Mouse (Mus musculus): Measurements from ENCODE around the gene Rem2. TPM values are rescaled to one million over a fixed set of nuclear protein-coding genes. Genes with fewer than 3 reads are reported as not detected.
A peak's percentile ranks its signal among the peaks of the same experiment; 100 is the strongest.

Rem2 gene
- polyA plus RNA-seq, 1 experiment from 2014 or later, result 18.6 TPM

DNA sequence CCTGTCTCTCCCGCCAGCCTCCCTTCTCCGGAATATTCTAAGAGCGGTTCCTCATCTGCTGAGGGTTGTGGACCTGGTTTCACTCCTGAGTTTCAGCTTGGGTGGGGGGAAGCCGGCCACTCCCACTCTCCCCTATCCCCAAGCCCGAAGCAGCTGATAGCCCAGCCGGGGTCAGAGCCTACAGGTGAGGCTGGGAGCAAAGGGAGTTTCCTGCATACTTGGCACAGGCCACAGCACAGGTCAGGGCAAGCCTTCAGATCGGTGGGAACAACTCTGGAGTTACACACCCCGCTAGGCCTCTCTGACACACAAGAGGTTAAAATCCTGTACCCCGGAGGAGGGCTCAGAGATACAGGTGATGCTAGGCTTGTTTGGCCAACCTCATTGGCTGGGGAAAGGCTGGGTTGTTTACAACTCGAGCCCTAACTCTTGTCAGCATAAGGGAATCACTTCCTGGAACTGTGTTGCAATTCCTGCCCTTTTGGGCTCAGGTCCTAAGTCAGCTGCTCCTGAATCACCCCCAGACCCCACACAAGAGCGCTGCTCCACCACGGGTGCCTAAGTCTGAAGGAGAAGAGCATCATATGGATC is 41.9 kb upstream of the Rem2 start:
- peaks cover 48% of the 10 kb centered on the region for H3K36me3 ChIP-seq
- H3K27ac ChIP-seq (replicated peaks), result 0 out of 2 replicates have a peak overlapping the region, but pooled peaks have one; percentile 96
- peaks cover 62% of the 10 kb centered on the region for H3K4me1 ChIP-seq
- peak overlapping the region; percentile 76 for H3K4me3 ChIP-seq
- peaks cover 22% of the 10 kb centered on the region for H3K27me3 ChIP-seq (ENCODE audit: low read depth, poor library complexity, severe bottlenecking)
- DNase-seq (ENCODE audit: low spot score), result no peak
- no peaks in the 10 kb centered on the region for H3K9me3 ChIP-seq (replicated peaks)
- 74% methylated on average over 12 of the region's 12 CpGs for WGBS

DNA sequence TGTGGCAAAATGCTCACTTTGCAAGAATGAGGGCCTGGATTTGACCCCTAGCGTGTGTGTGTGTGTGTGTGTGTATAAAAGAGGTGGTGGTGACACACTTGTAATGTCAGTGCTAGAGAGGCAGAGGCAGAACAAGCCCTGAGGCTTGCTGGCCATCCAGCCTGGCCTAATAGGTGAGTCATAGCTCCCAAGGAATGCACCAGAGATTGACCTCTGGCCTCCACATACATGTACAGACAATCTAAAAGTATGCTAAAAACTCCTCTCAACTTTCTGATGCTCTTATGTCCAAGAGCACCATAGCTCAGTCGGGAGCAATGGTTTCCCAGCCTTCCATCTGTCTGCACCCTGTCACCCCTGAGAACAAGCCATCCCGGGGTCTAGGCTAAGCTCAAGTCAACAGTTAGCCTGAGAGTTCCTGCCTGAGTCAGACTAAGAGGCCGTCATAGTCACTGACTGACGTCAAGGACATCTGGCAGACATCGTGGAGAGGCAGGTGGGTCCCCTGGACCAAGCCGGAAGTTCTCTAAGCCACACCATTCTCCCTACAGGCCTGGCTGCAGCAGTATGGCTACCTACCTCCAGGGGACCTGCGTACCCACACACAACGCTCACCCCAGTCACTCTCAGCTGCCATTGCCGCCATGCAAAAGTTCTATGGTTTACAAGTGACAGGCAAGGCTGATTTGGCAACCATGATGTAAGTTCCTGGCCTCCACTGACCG is 40.5 kb upstream of the Rem2 start:
- WGBS, result 87% methylated on average over 11 of the region's 11 CpGs
- DNase-seq (ENCODE audit: low spot score), result no peak
- H3K36me3 ChIP-seq, result peaks cover 51% of the 10 kb centered on the region
- peaks cover 22% of the 10 kb centered on the region for H3K27me3 ChIP-seq (ENCODE audit: low read depth, poor library complexity, severe bottlenecking)
- peaks cover 63% of the 10 kb centered on the region for H3K4me1 ChIP-seq
- 0 out of 2 replicates have a peak overlapping the region, but pooled peaks have one; percentile 13 for H3K27ac ChIP-seq (replicated peaks)
- H3K4me3 ChIP-seq, result no peak overlapping the region
- H3K9me3 ChIP-seq (replicated peaks), result no peaks in the 10 kb centered on the region

DNA sequence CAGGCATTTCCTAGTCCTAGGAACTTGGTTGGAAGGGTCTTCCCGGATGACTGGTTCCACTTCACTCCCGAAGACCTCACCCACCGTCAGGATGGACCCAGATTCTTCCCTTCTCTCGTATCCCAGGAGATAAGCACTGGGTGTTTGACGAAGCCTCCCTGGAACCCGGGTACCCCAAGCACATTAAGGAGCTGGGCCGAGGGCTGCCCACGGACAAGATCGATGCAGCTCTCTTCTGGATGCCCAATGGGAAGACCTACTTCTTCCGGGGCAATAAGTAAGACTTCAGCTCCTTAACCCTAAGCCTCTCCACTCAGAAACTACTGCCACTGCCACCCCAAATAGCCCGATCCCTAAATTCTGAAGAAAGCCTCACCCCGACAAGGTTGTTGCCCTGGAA is 36.7 kb upstream of the Rem2 start:
- Histone ChIP-seq H3K9me3 (replicated peaks) (no peaks in the 10 kb centered on the region), H3K27ac (replicated peaks) (no peak overlapping the region), H3K36me3 (peaks cover 64% of the 10 kb centered on the region), H3K27me3 (ENCODE audit: low read depth, poor library complexity, severe bottlenecking) (0 out of 2 replicates have a peak, but pooled peaks cover 4% of the 10 kb centered on the region), H3K4me1 (peaks cover 48% of the 10 kb centered on the region), H3K4me3 (no peak overlapping the region)
- 77% methylated on average over 12 of the region's 12 CpGs for WGBS
- no peak for DNase-seq (ENCODE audit: low spot score)

DNA sequence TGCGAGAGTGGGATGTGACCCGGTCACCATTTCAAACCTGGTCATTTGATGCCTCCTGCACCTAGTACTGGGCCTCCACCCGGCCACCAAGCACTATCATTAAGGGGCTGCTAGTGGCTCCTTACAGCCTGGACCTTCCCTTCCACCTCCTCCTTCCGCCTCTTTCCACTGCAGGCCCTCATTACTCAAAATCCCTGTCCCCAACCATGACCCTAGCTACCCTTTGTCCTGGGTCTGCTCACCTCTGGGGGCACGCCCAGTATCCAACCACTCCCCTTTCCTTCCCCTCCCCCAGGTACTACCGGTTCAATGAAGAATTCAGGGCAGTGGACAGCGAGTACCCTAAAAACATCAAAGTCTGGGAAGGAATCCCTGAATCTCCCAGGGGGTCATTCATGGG is 36.3 kb upstream of the Rem2 start:
- 51% methylated on average over 7 of the region's 7 CpGs for WGBS
- peaks cover 64% of the 10 kb centered on the region for H3K36me3 ChIP-seq
- H3K4me1 ChIP-seq, result peaks cover 43% of the 10 kb centered on the region
- H3K27me3 ChIP-seq (ENCODE audit: low read depth, poor library complexity, severe bottlenecking), result 0 out of 2 replicates have a peak, but pooled peaks cover 8% of the 10 kb centered on the region
- no peak for DNase-seq (ENCODE audit: low spot score)
- H3K4me3 ChIP-seq, result no peak overlapping the region
- no peak overlapping the region for H3K27ac ChIP-seq (replicated peaks)
- H3K9me3 ChIP-seq (replicated peaks), result no peaks in the 10 kb centered on the region

DNA sequence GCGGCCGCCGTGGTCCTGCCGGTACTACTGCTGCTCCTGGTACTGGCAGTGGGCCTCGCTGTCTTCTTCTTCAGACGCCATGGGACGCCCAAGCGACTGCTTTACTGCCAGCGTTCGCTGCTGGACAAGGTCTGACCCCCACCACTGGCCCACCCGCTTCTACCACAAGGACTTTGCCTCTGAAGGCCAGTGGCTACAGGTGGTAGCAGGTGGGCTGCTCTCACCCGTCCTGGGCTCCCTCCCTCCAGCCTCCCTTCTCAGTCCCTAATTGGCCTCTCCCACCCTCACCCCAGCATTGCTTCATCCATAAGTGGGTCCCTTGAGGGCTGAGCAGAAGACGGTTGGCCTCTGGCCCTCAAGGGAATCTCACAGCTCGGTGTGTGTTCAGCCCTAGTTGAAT is 35.4 kb upstream of the Rem2 start:
- 97% methylated on average over 14 of the region's 14 CpGs for WGBS
- peaks cover 8% of the 10 kb centered on the region; the same call in 1 of the 2 replicates for H3K27me3 ChIP-seq (ENCODE audit: low read depth, poor library complexity, severe bottlenecking)
- peaks cover 40% of the 10 kb centered on the region for H3K4me1 ChIP-seq
- DNase-seq (ENCODE audit: low spot score), result no peak
- no peaks in the 10 kb centered on the region for H3K9me3 ChIP-seq (replicated peaks)
- no peak overlapping the region for H3K4me3 ChIP-seq
- H3K27ac ChIP-seq (replicated peaks), result no peak overlapping the region
- peaks cover 59% of the 10 kb centered on the region for H3K36me3 ChIP-seq

DNA sequence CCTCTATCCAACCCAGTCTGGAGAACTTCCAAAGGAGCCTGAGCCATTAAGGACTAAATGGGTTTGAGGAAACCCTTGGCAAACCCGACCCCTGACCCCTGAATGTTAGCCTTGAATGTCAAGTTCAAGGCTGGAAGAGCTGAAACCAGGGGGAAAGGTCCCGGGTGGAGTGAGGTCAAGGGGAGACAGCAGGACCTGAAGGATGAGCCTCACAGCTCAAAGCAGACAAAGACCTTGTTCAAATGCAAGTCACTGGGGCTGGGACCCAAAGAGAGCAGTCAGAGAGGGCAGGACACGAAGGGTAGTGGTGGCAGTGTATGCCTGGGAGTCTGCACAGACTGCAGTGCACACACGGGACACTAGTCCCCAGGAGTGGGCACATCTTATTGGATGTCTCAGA is 34.5 kb upstream of the Rem2 start:
- WGBS, result 79% methylated on average over 4 of the region's 4 CpGs
- no peak for DNase-seq (ENCODE audit: low spot score)
- H3K36me3 ChIP-seq, result peaks cover 53% of the 10 kb centered on the region

DNA sequence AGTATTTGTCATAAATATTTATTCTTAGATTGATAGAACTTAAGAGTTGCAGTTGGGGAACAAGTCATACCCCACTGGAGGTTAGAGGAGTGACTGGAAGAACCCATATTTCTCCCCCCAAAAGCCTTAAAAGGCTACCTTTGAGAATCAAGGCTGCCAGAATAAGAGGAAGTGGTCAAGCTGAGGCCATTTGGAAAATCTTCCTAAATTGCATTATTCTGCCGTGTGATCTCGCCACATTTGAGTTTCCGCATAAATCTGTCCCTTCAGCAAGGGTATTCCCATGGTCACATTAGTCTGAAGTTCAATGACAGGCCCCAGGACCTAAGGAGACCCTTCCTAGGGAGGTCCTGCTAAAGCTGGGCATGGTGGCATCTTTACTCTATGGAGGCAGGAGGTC is 33.4 kb upstream of the Rem2 start:
- Histone ChIP-seq H3K4me3 (no peak overlapping the region), H3K27me3 (ENCODE audit: low read depth, poor library complexity, severe bottlenecking) (peaks cover 8% of the 10 kb centered on the region; the same call in 1 of the 2 replicates), H3K27ac (replicated peaks) (no peak overlapping the region), H3K36me3 (peaks cover 41% of the 10 kb centered on the region), H3K9me3 (replicated peaks) (no peaks in the 10 kb centered on the region), H3K4me1 (peaks cover 40% of the 10 kb centered on the region)
- no peak for DNase-seq (ENCODE audit: low spot score)
- WGBS, result 86% methylated on average over 3 of the region's 3 CpGs

More for the DNA sequence above, 34.5 kb upstream of the Rem2 start:
- Histone ChIP-seq H3K27me3 (ENCODE audit: low read depth, poor library complexity, severe bottlenecking) (peaks cover 8% of the 10 kb centered on the region; the same call in 1 of the 2 replicates), H3K9me3 (replicated peaks) (no peaks in the 10 kb centered on the region), H3K4me1 (peaks cover 40% of the 10 kb centered on the region), H3K27ac (replicated peaks) (no peak overlapping the region), H3K4me3 (no peak overlapping the region)

DNA sequence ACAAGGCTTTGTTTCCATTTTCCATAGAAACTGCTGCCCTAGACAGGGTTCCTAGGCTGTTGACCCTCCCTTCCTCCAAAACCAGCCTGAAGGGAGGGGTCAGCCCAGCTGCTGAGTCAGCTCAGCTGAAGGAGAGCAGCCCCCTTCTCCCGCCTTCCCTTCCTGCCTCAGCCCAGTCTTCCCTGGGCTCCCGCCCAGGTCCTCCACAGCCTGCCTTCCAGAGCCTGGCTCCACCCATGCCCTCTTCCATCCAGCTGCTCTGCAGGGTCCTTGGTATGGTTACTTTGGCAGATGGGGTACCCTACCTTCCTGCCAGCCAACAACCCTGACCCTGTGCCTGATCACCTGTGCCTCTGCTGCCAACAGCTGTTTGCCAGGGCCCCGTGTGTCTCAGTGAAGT is 32.7 kb upstream of the Rem2 start:
- WGBS, result 34% methylated on average over 3 of the region's 3 CpGs
- Histone ChIP-seq H3K4me1 (peaks cover 40% of the 10 kb centered on the region), H3K27ac (replicated peaks) (0 out of 2 replicates have a peak overlapping the region, but pooled peaks have one; percentile 23), H3K4me3 (no peak overlapping the region), H3K36me3 (peaks cover 36% of the 10 kb centered on the region), H3K27me3 (ENCODE audit: low read depth, poor library complexity, severe bottlenecking) (peaks cover 8% of the 10 kb centered on the region; the same call in 1 of the 2 replicates), H3K9me3 (replicated peaks) (no peaks in the 10 kb centered on the region)
- no peak for DNase-seq (ENCODE audit: low spot score)

DNA sequence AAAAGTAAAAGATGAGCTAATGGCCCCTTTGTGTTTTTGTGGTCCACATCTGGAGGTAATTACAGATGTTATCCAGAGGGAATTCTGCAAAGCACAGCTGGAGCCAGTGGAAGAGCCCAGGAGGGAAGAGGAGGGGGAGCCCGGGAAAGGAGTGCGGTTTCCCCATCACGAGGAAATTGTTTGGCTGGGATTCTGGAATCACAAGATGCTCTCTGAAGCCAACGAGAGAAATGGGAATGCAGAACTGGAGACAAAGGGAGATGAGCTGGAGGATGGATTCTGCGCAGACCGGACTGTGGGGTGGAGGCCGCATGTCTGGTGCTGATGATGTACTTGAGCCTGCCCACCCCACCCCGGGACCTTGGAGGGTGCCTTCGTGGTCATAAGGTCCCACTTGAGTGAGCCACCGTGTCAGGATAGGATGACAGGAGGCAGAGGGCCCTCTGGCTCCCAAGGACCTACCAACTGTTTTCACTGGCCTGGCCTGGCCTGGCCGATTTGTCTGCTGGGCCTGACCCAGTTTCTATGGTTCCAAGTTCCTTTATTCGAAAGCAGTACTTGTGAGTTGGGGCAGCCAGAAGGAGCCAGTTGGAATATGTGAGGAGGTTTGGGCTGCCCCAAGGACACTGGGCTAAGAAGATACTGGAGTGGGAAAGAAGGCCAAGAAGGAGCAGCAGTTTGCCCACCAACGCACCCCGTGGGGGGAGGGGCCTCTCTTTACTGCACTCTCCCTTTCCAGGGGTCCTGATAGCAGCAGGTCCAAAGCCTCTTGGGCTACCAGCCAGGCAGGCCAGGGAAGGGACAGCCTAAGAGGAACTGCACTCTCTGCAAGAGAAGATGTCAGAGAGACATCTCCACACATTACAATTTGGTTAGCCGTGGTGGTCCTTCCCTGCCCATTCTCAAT is 31.9 kb upstream of the Rem2 start:
- Histone ChIP-seq H3K4me3 (no peak overlapping the region), H3K4me1 (peaks cover 37% of the 10 kb centered on the region), H3K9me3 (replicated peaks) (no peaks in the 10 kb centered on the region), H3K36me3 (peaks cover 28% of the 10 kb centered on the region), H3K27ac (replicated peaks) (no peak overlapping the region; the same call in 1 of the 2 replicates), H3K27me3 (ENCODE audit: low read depth, poor library complexity, severe bottlenecking) (peaks cover 8% of the 10 kb centered on the region; the same call in 1 of the 2 replicates)
- 65% methylated on average over 15 of the region's 15 CpGs for WGBS
- DNase-seq (ENCODE audit: low spot score), result no peak

DNA sequence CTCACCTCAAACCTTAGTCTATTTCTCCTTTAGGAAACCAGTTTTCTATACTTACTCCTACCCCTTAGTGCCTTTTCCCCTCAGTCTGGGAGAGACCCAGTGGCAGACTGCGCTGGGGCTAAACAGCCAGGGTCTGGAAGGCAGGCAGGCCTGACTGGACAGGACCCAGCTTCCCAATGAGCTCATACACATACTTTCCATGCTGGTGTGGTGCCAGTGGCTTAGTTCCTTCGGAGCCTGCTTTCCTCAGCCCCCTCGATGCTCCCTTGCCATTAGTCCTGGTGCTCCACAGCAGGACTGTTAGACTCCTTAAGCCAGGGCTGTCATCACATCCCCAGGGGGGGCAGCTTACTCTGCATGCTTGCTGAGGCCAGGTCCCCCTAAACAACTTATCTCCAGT is 30.4 kb upstream of the Rem2 start:
- 53% methylated on average over 3 of the region's 3 CpGs for WGBS
- no peak overlapping the region for H3K27ac ChIP-seq (replicated peaks)
- no peak overlapping the region for H3K4me3 ChIP-seq
- H3K27me3 ChIP-seq (ENCODE audit: low read depth, poor library complexity, severe bottlenecking), result peaks cover 8% of the 10 kb centered on the region; the same call in 1 of the 2 replicates
- no peaks in the 10 kb centered on the region for H3K9me3 ChIP-seq (replicated peaks)
- H3K36me3 ChIP-seq, result peaks cover 13% of the 10 kb centered on the region
- no peak for DNase-seq (ENCODE audit: low spot score)
- H3K4me1 ChIP-seq, result peaks cover 22% of the 10 kb centered on the region

DNA sequence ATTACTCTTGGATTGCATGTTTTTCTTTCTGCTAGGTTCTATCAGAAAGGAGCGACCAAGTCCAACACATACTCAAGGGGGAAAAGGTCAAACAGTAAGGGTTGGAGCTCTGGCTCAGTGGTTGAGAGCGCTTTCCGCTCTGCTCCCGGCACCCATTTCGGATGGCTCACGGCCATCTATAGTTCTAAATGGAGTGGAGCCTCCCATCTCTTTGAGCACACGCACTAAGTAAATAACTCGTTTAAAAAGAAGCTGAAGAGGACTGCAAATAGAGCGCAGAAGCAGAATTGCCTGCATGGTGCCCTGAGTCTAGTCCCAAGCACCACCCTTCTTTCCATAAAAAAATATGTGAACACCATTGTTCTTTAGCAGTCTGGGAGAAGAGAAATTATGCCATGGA is 22.3 kb upstream of the Rem2 start:
- no peaks in the 10 kb centered on the region for H3K36me3 ChIP-seq
- DNase-seq (ENCODE audit: low spot score), result no peak
- no peaks in the 10 kb centered on the region for H3K4me1 ChIP-seq
- H3K9me3 ChIP-seq (replicated peaks), result no peaks in the 10 kb centered on the region
- no peaks in the 10 kb centered on the region for H3K27me3 ChIP-seq (ENCODE audit: low read depth, poor library complexity, severe bottlenecking)
- no peak overlapping the region for H3K27ac ChIP-seq (replicated peaks)
- WGBS, result 88% methylated on average over 9 of the region's 9 CpGs
- H3K4me3 ChIP-seq, result no peak overlapping the region

DNA sequence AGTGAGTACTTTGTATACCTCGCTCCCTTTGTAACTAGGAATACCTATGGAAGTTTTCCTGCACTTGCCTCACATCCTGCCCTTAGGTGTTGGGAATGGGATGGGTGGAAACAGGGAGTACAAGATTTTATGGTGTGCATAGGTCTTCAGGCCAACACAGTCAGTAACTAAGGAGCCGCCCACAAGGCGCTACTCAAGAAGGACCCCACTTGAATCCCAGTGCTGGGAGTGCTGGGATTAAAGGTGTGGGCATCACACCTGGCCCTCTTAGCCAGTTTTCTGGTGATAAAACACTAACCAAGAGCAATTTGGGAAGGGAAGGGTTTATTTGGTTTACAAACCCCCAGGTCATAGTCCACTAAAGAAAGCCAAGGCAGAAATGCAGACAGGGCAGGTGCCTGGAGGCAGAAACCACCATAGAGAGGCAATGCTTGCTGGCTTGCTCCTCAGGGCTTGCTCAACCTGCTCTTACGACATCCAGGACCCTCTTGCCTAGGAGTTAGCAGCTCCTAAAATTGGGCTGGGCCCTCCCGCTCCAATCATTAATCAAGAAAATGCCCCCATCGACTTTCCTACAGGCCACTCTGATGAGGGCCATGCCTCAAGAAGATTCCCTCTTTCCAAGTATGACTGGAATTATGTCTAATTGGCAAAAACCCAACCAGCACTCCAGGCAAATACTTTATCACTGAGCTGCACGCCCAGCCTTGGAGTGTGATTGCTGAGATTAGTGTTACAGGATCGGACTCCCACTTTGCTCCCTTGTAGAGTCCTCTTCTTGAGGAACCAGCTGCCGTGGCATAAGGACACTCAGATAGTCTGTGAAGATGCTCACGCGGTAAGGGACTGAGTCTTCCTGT is 21.0 kb upstream of the Rem2 start:
- Histone ChIP-seq H3K4me3 (no peak overlapping the region), H3K27ac (replicated peaks) (no peak overlapping the region), H3K36me3 (no peaks in the 10 kb centered on the region), H3K9me3 (replicated peaks) (no peaks in the 10 kb centered on the region), H3K27me3 (ENCODE audit: low read depth, poor library complexity, severe bottlenecking) (no peaks in the 10 kb centered on the region), H3K4me1 (no peaks in the 10 kb centered on the region)
- 87% methylated on average over 11 of the region's 11 CpGs for whole genome bisulfite sequencing
- DNase-seq (ENCODE audit: low spot score), result no peak
